ENCODE assay signal across 8 mouse cellular contexts in the genomic region with DNA sequence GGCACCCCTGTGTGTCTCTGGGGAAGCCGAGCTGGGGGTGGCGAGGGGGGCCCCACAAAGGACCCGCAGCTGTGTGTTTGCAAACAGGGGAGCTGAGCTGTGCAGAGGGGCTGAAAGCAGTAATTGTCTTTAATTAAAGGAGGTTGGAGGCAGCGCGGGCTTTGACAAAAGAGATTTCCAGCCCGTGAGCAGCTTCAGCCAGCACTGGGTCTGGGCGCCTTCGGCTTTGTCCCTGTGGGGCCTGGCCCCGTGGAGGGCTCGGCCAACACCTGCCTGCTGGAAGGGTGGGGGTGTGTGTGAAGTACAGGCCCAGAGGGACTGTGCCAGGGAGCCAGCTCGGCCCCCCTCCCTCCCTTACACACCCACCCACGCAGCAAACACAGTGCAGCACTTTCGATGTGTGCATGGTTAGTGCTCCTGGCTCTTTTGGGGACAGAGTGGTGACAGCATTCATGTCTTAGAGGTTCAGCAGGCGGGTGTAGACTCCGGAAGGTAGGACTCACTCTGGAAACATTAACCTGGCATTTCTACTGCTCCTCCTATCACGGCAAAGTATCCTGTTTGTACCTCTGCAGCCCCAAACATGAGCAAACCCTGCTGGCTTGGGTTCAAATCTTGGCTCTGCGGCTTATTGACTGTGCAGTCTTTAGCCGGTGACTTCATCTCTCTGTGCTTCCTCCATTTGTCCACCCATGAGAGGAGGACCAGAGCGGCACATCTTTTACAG.
DNase-seq lines count a peak whose midpoint lies in the region; ATAC-seq and TF ChIP-seq lines count a peak whose summit lies in the region.

No protein-coding gene starts in this region.

- TF ChIP-seq CTCF in E14TG2a.4 (conservative IDR thresholded peaks at IDR 0.05; ENCODE audit: low read length), result no peak
- no peak for TF ChIP-seq CTCF in gastrocnemius, adult 2 months (IDR thresholded peaks at IDR 0.05)

- peaks cover 29% of the 10 kb centered on the region for H3K27me3 ChIP-seq in E14TG2a.4 (ENCODE audit: insufficient read depth, low read length)
- peaks cover 5% of the 10 kb centered on the region; the same call in 1 of the 2 replicates for H3K27me3 ChIP-seq in hindbrain, embryonic 10.5 days (ENCODE audit: insufficient read depth, poor library complexity, severe bottlenecking)
- no peaks in the 10 kb centered on the region for H3K27me3 ChIP-seq in midbrain, embryonic 12.5 days

- 17% methylated on average over 19 of the region's 19 CpGs for WGBS in hindbrain, embryonic 10.5 days
- 9% methylated on average over 19 of the region's 19 CpGs for WGBS in midbrain, embryonic 12.5 days

- H3K4me2 ChIP-seq in midbrain, embryonic 12.5 days (replicated peaks), result peak overlapping the region; percentile 24

- peak overlapping the region; percentile 45 for H3K9ac ChIP-seq in midbrain, embryonic 12.5 days (replicated peaks)

- H3K36me3 ChIP-seq in E14TG2a.4 (ENCODE audit: insufficient read depth, low read length), result no peaks in the 10 kb centered on the region
- H3K36me3 ChIP-seq in hindbrain, embryonic 10.5 days, result no peaks in the 10 kb centered on the region
- peaks cover 5% of the 10 kb centered on the region; the same call in 1 of the 2 replicates for H3K36me3 ChIP-seq in midbrain, embryonic 12.5 days

- peak; percentile 30 to 44 for DNase-seq in cerebellum, adult 18-20 months
- no peak for DNase-seq in cerebellum, postnatal 4 days (ENCODE audit: low spot score in 2 of 2)
- DNase-seq in hindbrain, embryonic 10.5 days (ENCODE audit: low spot score), result peak; percentile 55
- DNase-seq in gastrocnemius, adult 2 months, result no peak
- no peak for DNase-seq in natural killer cell, adult 2 months (ENCODE audit: low spot score in 2 of 2)

- no peaks in the 10 kb centered on the region for H3K9me3 ChIP-seq in E14TG2a.4 (ENCODE audit: low read length)
- no peaks in the 10 kb centered on the region for H3K9me3 ChIP-seq in hindbrain, embryonic 10.5 days
- no peaks in the 10 kb centered on the region for H3K9me3 ChIP-seq in midbrain, embryonic 12.5 days

- peak overlapping the region; percentile 60 for H3K4me3 ChIP-seq in E14TG2a.4 (replicated peaks; ENCODE audit: low read length)
- peak overlapping the region; percentile 20 for H3K4me3 ChIP-seq in hindbrain, embryonic 10.5 days
- no peak overlapping the region for H3K4me3 ChIP-seq in midbrain, embryonic 12.5 days
- H3K4me3 ChIP-seq in gastrocnemius, adult 2 months, result no peak overlapping the region

- H3K27ac ChIP-seq in hindbrain, embryonic 10.5 days, result peak overlapping the region; percentile 96
- peak overlapping the region; percentile 100 for H3K27ac ChIP-seq in midbrain, embryonic 12.5 days (replicated peaks)
- no peak overlapping the region for H3K27ac ChIP-seq in gastrocnemius, adult 2 months

- ATAC-seq in midbrain, embryonic 12.5 days (ENCODE audit: low FRiP score, low read depth), result peak; percentile 80
- ATAC-seq in megakaryocyte, adult 5-6 weeks (ENCODE audit: poor library complexity, severe bottlenecking), result no peak

- intact Hi-C loops in gastrocnemius, adult 2 months (cut with DNase I), result no loop called here

- peaks cover 89% of the 10 kb centered on the region for H3K4me1 ChIP-seq in E14TG2a.4 (replicated peaks; ENCODE audit: low read depth, low read length)
- peaks cover 100% of the 10 kb centered on the region for H3K4me1 ChIP-seq in hindbrain, embryonic 10.5 days (replicated peaks)
- peaks cover 92% of the 10 kb centered on the region for H3K4me1 ChIP-seq in midbrain, embryonic 12.5 days

Comparison
In these comparisons a context has a peak if more than half of its experiments do, and no peak if none do; other contexts are left out.
1. DNase-seq: peak in cerebellum, adult 18-20 months (2 of 2) and hindbrain, embryonic 10.5 days (single experiment); none in cerebellum, postnatal 4 days (0 of 2), gastrocnemius, adult 2 months (single experiment) and natural killer cell, adult 2 months (0 of 2).
2. H3K4me3 ChIP-seq: peak in E14TG2a.4 (single experiment) and hindbrain, embryonic 10.5 days (single experiment); none in midbrain, embryonic 12.5 days (single experiment) and gastrocnemius, adult 2 months (single experiment).